Mouse (Mus musculus): Measurements from ENCODE around the gene Ubac2. TPM values are rescaled to one million over a fixed set of nuclear protein-coding genes. Genes with fewer than 3 reads are reported as not detected.

The Ubac2 gene
- total and polyA plus RNA-seq, 2 experiments from 2014 or later: 39.4 to 66.8 TPM

DNA sequence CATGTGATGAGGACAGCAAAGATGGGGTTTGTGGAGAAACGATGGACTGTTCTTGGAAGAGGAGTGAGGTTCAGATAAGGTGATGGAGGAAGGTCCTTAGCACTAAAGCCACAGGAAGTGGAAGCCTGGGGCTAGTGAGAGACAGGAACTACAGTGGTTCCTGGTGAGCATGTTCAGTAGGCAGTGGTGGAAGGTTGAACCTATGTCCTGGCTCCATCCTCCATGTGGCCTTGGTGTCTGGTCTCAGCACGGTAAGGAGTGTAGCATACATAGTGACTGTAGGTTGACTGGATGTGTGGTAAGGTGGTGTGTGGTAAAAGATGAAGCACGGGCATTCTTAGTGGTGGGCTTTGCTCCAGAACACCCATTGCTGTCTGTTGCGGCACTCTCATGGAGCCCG, 71.5 kb downstream of the Ubac2 start:
- no peak for TF ChIP-seq CTCF (IDR thresholded peaks at IDR 0.05; ENCODE audit: low read depth)
- no peak for TF ChIP-seq EP300 (IDR thresholded peaks at IDR 0.05; ENCODE audit: low read depth)
- H3K9me3 ChIP-seq (replicated peaks; ENCODE audit: control insufficient read depth, low read length): no peaks in the 10 kb centered on the region
- no peaks in the 10 kb centered on the region for H3K27me3 ChIP-seq (ENCODE audit: control insufficient read depth, insufficient read depth, low read length)
- H3K27ac ChIP-seq (ENCODE audit: low read depth): no peak overlapping the region
- WGBS: 84% methylated on average over 5 of the region's 5 CpGs
- H3K4me2 ChIP-seq (ENCODE audit: low read depth, low read length): no peak overlapping the region
- no peak for ATAC-seq (ENCODE audit: insufficient read depth, low read depth)
- DNase-seq (ENCODE audit: low spot score): no peak
- no peak overlapping the region for H3K4me3 ChIP-seq (ENCODE audit: low read depth, low read length)
- H3K4me1 ChIP-seq (ENCODE audit: control insufficient read depth, insufficient read depth): no peaks in the 10 kb centered on the region
- no peaks in the 10 kb centered on the region for H3K36me3 ChIP-seq (replicated peaks; ENCODE audit: control insufficient read depth, insufficient read depth, low read length)
- H3K9ac ChIP-seq (replicated peaks; ENCODE audit: low read depth, low read length): no peak overlapping the region

DNA sequence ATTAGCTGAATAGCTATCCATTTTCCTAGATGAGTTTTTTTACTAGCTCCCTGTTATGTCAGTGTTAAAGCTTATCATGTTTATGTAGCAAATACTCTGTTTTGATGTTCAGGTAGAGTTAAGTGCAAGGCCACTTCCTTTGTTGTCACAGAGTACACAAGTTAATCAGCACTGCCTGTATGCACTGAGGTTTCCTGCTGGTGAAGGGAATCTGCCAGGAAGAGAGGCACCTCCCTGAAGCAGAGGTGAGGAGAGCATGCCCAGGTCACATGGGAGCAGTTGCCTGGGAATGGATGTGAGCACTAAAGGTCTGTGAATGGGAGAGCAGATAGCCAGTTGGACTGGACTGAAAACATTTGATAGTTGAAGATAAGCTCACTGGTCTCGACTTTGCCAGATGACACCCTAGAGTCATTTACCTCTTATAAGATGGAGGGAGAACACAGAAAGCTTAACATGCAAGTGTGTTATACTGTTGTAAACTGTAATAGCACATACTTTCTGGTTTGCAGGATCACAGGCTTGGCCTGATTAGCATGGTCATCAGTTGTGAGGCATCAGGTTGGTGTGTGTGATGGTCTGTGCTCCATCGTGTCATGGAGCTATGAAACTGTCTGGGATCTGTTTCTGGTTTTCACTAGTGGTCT, 73.1 kb downstream of the Ubac2 start:
- no peak for ATAC-seq (ENCODE audit: insufficient read depth, low read depth)
- Histone ChIP-seq H3K4me3 (ENCODE audit: low read depth, low read length) (no peak overlapping the region), H3K27ac (ENCODE audit: low read depth) (no peak overlapping the region), H3K9ac (replicated peaks; ENCODE audit: low read depth, low read length) (no peak overlapping the region), H3K36me3 (replicated peaks; ENCODE audit: control insufficient read depth, insufficient read depth, low read length) (no peaks in the 10 kb centered on the region), H3K9me3 (replicated peaks; ENCODE audit: control insufficient read depth, low read length) (no peaks in the 10 kb centered on the region), H3K4me2 (ENCODE audit: low read depth, low read length) (no peak overlapping the region), H3K27me3 (ENCODE audit: control insufficient read depth, insufficient read depth, low read length) (no peaks in the 10 kb centered on the region), H3K4me1 (ENCODE audit: control insufficient read depth, insufficient read depth) (no peaks in the 10 kb centered on the region)
- TF ChIP-seq EP300 (IDR thresholded peaks at IDR 0.05; ENCODE audit: low read depth): no peak
- no peak for TF ChIP-seq CTCF (IDR thresholded peaks at IDR 0.05; ENCODE audit: low read depth)
- 46% methylated on average over 2 of the region's 2 CpGs for WGBS
- DNase-seq (ENCODE audit: low spot score): no peak

DNA sequence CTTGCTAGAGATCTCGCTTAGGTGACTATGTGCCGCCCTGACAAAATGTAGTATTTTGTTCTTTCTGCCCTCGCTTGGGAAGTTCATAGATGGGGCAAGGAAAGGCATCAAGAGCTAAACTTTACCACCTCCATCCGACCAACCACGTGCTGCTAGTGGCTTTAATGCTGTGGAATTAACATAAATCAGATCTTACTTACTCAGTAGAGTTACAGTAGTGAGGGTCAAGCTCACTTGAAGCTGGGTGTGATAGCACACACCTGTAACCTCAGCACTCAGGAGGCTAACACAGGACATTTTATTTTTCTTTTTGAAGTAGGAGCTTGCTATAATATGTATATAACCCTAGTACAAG, 73.6 kb downstream of the Ubac2 start:
- Histone ChIP-seq H3K4me1 (ENCODE audit: control insufficient read depth, insufficient read depth) (no peaks in the 10 kb centered on the region), H3K27ac (ENCODE audit: low read depth) (no peak overlapping the region), H3K9ac (replicated peaks; ENCODE audit: low read depth, low read length) (no peak overlapping the region), H3K36me3 (replicated peaks; ENCODE audit: control insufficient read depth, insufficient read depth, low read length) (no peaks in the 10 kb centered on the region), H3K4me2 (ENCODE audit: low read depth, low read length) (no peak overlapping the region), H3K27me3 (ENCODE audit: control insufficient read depth, insufficient read depth, low read length) (no peaks in the 10 kb centered on the region), H3K9me3 (replicated peaks; ENCODE audit: control insufficient read depth, low read length) (no peaks in the 10 kb centered on the region), H3K4me3 (ENCODE audit: low read depth, low read length) (no peak overlapping the region)
- TF ChIP-seq CTCF (IDR thresholded peaks at IDR 0.05; ENCODE audit: low read depth) (no peak), EP300 (IDR thresholded peaks at IDR 0.05; ENCODE audit: low read depth) (no peak)
- DNase-seq (ENCODE audit: low spot score): no peak
- WGBS: 88% methylated on average over 5 of the region's 5 CpGs
- no peak for ATAC-seq (ENCODE audit: insufficient read depth, low read depth)

DNA sequence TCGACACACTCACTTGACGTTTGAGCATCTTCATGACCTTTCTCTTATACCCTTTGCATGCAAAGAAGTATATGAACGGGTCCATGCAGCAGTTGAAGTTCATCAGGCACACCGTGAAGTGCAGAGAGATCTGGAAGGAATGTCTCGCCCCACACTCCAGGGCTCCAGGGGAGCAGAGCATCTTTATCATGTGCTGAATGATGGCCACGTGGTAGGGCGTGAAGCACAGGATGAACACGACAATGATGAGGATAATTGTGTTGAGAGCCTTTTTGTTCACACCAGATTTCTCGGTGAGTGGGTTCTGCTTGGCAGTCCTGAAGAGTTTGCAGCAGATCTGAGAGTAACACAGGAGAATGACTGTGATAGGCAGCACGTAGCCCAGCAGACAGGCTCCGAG, 75.7 kb downstream of the Ubac2 start:
- DNase-seq (ENCODE audit: low spot score) (no peak), ATAC-seq (ENCODE audit: insufficient read depth, low read depth) (0 out of 2 replicates have a peak, but pooled peaks have one; percentile 24)
- no peak overlapping the region for H3K9ac ChIP-seq (replicated peaks; ENCODE audit: low read depth, low read length)
- H3K4me3 ChIP-seq (ENCODE audit: low read depth, low read length): no peak overlapping the region
- no peak overlapping the region for H3K4me2 ChIP-seq (ENCODE audit: low read depth, low read length)
- 37% methylated on average over 11 of the region's 11 CpGs for WGBS
- no peak overlapping the region for H3K27ac ChIP-seq (ENCODE audit: low read depth)
- H3K4me1 ChIP-seq (ENCODE audit: control insufficient read depth, insufficient read depth): no peaks in the 10 kb centered on the region
- no peaks in the 10 kb centered on the region for H3K27me3 ChIP-seq (ENCODE audit: control insufficient read depth, insufficient read depth, low read length)
- H3K9me3 ChIP-seq (replicated peaks; ENCODE audit: control insufficient read depth, low read length): no peaks in the 10 kb centered on the region
- TF ChIP-seq EP300 (IDR thresholded peaks at IDR 0.05; ENCODE audit: low read depth) (no peak), CTCF (IDR thresholded peaks at IDR 0.05; ENCODE audit: low read depth) (no peak)
- no peaks in the 10 kb centered on the region for H3K36me3 ChIP-seq (replicated peaks; ENCODE audit: control insufficient read depth, insufficient read depth, low read length)

DNA sequence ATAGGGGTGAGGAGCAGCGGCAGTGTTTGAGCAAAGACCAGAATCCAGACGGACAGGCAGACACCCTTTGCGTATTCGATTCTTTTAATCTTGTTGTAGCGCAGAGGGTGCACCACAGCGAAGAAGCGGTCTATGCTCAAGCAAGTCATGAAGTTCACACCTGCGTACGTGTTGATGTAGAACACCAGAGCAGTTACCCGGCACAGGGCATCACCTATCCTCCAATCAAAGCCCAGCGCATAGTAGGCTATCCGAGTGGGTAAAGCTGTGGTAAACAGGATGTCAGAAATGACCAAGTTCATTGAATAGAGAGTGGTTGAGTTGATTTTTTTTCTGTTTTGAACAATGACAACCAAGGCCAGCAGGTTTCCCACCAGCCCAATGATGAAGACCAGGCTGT, 76.2 kb downstream of the Ubac2 start:
- Histone ChIP-seq H3K27ac (ENCODE audit: low read depth) (no peak overlapping the region), H3K4me3 (ENCODE audit: low read depth, low read length) (no peak overlapping the region), H3K4me1 (ENCODE audit: control insufficient read depth, insufficient read depth) (no peaks in the 10 kb centered on the region), H3K4me2 (ENCODE audit: low read depth, low read length) (no peak overlapping the region), H3K9me3 (replicated peaks; ENCODE audit: control insufficient read depth, low read length) (no peaks in the 10 kb centered on the region), H3K9ac (replicated peaks; ENCODE audit: low read depth, low read length) (no peak overlapping the region), H3K27me3 (ENCODE audit: control insufficient read depth, insufficient read depth, low read length) (no peaks in the 10 kb centered on the region), H3K36me3 (replicated peaks; ENCODE audit: control insufficient read depth, insufficient read depth, low read length) (no peaks in the 10 kb centered on the region)
- WGBS: 89% methylated on average over 12 of the region's 12 CpGs
- TF ChIP-seq EP300 (IDR thresholded peaks at IDR 0.05; ENCODE audit: low read depth) (no peak), CTCF (IDR thresholded peaks at IDR 0.05; ENCODE audit: low read depth) (no peak)
- DNase-seq (ENCODE audit: low spot score): no peak
- no peak for ATAC-seq (ENCODE audit: insufficient read depth, low read depth)

DNA sequence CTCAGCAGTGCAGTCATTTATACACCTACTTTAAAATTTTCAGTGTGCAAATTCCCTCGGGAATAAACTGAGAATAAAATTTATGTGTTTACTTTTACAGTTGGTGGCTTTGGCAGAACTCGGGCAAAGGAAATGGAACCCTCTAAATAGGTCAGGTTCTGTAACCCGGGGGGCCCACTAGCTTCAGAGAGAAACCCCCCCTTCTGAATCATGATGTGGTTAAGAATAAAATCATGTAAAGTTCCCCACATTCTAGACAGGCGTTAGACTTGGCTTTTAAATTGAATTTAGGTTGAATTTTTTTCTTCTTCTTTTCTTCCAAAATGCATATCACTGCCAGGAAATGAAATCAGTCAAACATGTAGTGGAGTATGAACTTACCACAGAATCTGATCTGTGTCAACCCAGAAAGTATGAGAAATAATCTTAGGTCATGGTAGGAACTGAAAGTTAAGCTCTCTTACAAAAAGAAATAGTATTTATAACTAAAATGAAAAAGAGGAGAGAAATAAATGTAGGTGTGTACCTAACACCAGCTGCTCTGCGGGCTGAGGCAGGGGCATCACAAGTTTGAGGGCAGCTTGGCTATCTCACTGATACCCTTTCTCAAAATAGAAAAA, 76.9 kb downstream of the Ubac2 start:
- WGBS: 80% methylated on average over 5 of the region's 5 CpGs
- Histone ChIP-seq H3K9ac (replicated peaks; ENCODE audit: low read depth, low read length) (no peak overlapping the region), H3K36me3 (replicated peaks; ENCODE audit: control insufficient read depth, insufficient read depth, low read length) (no peaks in the 10 kb centered on the region), H3K4me3 (ENCODE audit: low read depth, low read length) (no peak overlapping the region), H3K27ac (ENCODE audit: low read depth) (no peak overlapping the region), H3K4me1 (ENCODE audit: control insufficient read depth, insufficient read depth) (no peaks in the 10 kb centered on the region), H3K4me2 (ENCODE audit: low read depth, low read length) (no peak overlapping the region), H3K9me3 (replicated peaks; ENCODE audit: control insufficient read depth, low read length) (no peaks in the 10 kb centered on the region), H3K27me3 (ENCODE audit: control insufficient read depth, insufficient read depth, low read length) (no peaks in the 10 kb centered on the region)
- DNase-seq (ENCODE audit: low spot score) (no peak), ATAC-seq (ENCODE audit: insufficient read depth, low read depth) (no peak)
- TF ChIP-seq CTCF (IDR thresholded peaks at IDR 0.05; ENCODE audit: low read depth): no peak
